Mouse (Mus musculus): ENCODE results near the gene Serpine1.

DNA sequence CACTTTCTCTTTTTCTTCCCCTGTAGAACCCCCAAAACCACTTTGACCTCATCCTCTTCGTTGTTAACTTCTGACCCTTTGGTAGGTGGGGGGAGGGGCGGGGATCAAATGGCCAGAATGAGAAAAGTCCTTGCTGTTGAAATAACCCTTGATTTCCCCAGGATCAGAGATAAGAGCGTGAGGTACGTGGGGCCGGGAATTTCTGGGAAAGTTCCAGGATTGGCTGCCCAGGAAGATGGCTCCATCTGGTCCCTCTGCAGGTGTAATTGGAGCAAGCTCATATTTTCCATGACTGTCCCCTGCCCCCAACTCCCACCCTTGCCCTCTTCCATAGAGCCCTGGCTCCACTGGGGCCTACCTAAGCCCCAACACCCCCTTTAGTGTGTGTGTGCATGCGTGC is 3.7 kb upstream of the Serpine1 start:
- no peak for TF ChIP-seq HCFC1 (IDR thresholded peaks at IDR 0.05; ENCODE audit: low read depth, low read length)
- no peak for TF ChIP-seq ZMIZ1 (IDR thresholded peaks at IDR 0.05; ENCODE audit: low read depth, low read length)
- 0 out of 4 replicates have a peak, but pooled peaks of 1 of the 2 experiments have one; percentile 1 for TF ChIP-seq POLR2A (IDR thresholded peaks at IDR 0.05; ENCODE audit: control insufficient read depth in 1 of 2, insufficient read depth in 1 of 2, low read depth in 1 of 2, low read length in 2 of 2, poor library complexity in 1 of 2)
- no peak for TF ChIP-seq MYC (IDR thresholded peaks at IDR 0.05; ENCODE audit: low read depth, low read length)
- TF ChIP-seq CTCF (IDR thresholded peaks at IDR 0.05 in 2 of 3, conservative IDR thresholded peaks at IDR 0.05 in 1 of 3; ENCODE audit: control insufficient read depth in 1 of 3, insufficient read depth in 1 of 3, low read depth in 2 of 3, low read length in 3 of 3, poor library complexity in 1 of 3, severe bottlenecking in 1 of 3): no peak
- no peak for TF ChIP-seq KAT2A (conservative IDR thresholded peaks at IDR 0.05; ENCODE audit: low read depth, low read length)
- TF ChIP-seq BHLHE40 (IDR thresholded peaks at IDR 0.05; ENCODE audit: borderline replicate concordance, low read depth, low read length): no peak
- no peak for TF ChIP-seq GATA1 (IDR thresholded peaks at IDR 0.05; ENCODE audit: low read depth, low read length)
- TF ChIP-seq USF1 (IDR thresholded peaks at IDR 0.05; ENCODE audit: low read depth, low read length): no peak
- no peak for TF ChIP-seq ZNF384 (IDR thresholded peaks at IDR 0.05; ENCODE audit: low read depth, low read length)

Data from MEL (cell line).